Mouse (Mus musculus) myocyte (in vitro differentiated cells): Measurements from ENCODE around the gene Cacna1f. TPM values are rescaled to one million over a fixed set of nuclear protein-coding genes. Genes with fewer than 3 reads are reported as not detected.
A peak's percentile ranks its signal among the peaks of the same experiment; 100 is the strongest.

Experiments used
- H3K27me3 ChIP-seq: one replicate; pipeline ENCODE4 v1.6.1; 2011; ENCODE audit not compliant: control insufficient read depth, insufficient read depth, insufficient read length
- H3K36me3 ChIP-seq: one replicate; pipeline ENCODE4 v1.6.1; 2011; ENCODE audit not compliant: control insufficient read depth, insufficient read depth
- H3K4me2 ChIP-seq: one replicate; pipeline ENCODE4 v1.6.1; 2011; ENCODE audit warnings: low read depth, control low read depth
- H3K4me3 ChIP-seq: one replicate; pipeline ENCODE4 v1.5.1; 2011; ENCODE audit warnings: mild to moderate bottlenecking, control low read depth, moderate library complexity
- H3K79me2 ChIP-seq: one replicate; pipeline ENCODE4 v1.6.1; 2011; ENCODE audit not compliant: control insufficient read depth, insufficient read depth
- H3ac ChIP-seq: one replicate; pipeline ENCODE4 v1.6.1; 2011; ENCODE audit not compliant: control insufficient read depth, insufficient read length
- CEBPB ChIP-seq: IDR thresholded peaks from 2 replicates; pipeline ENCODE4 v1.6.1; 2011; ENCODE audit warnings: mild to moderate bottlenecking, moderate library complexity; ENCODE audit not compliant: poor library complexity, insufficient read depth, severe bottlenecking
- E2F4 ChIP-seq: IDR thresholded peaks from one replicate; pipeline ENCODE4 v1.6.1; 2011; ENCODE audit warnings: mild to moderate bottlenecking, control low read depth, moderate library complexity; ENCODE audit not compliant: insufficient read depth
- MAX ChIP-seq: IDR thresholded peaks from one replicate; pipeline ENCODE4 v1.6.1; 2011; ENCODE audit warnings: low read depth, mild to moderate bottlenecking, control low read depth
- MYOD1 ChIP-seq, 3 experiments: IDR thresholded peaks; one replicate each; pipeline ENCODE4 v1.6.1; 2011; ENCODE audit warnings: control low read depth in 2 of 3, low read depth in 2 of 3, mild to moderate bottlenecking in 2 of 3, moderate library complexity in 1 of 3; ENCODE audit not compliant: insufficient read length in 2 of 3, control insufficient read depth in 1 of 3
- MYOG ChIP-seq, 3 experiments: IDR thresholded peaks; one replicate each; pipeline ENCODE4 v1.6.1; 2011; ENCODE audit warnings: control low read depth in 2 of 3, low read depth in 2 of 3, mild to moderate bottlenecking in 2 of 3; ENCODE audit not compliant: insufficient read length in 2 of 3, control insufficient read depth in 1 of 3, insufficient read depth in 1 of 3
- POLR2A ChIP-seq: IDR thresholded peaks from one replicate; pipeline ENCODE4 v1.6.1; 2011; ENCODE audit warnings: low read depth, mild to moderate bottlenecking, control low read depth, moderate library complexity; ENCODE audit not compliant: insufficient read length
- POLR2AphosphoS2 ChIP-seq: IDR thresholded peaks from one replicate; pipeline ENCODE4 v1.6.1; 2011; ENCODE audit warnings: low read depth, control low read depth; ENCODE audit not compliant: insufficient read length
- REST ChIP-seq: IDR thresholded peaks from one replicate; pipeline ENCODE4 v1.6.1; 2011; ENCODE audit warnings: mild to moderate bottlenecking, control low read depth, moderate library complexity; ENCODE audit not compliant: insufficient read depth, insufficient read length
- SRF ChIP-seq: IDR thresholded peaks from one replicate; pipeline ENCODE4 v1.6.1; 2011; ENCODE audit warnings: low read depth; ENCODE audit not compliant: control insufficient read depth, insufficient read length
- TCF12 ChIP-seq: IDR thresholded peaks from one replicate; pipeline ENCODE4 v1.6.1; 2011; ENCODE audit warnings: mild to moderate bottlenecking, control low read depth; ENCODE audit not compliant: poor library complexity, insufficient read depth, severe bottlenecking
- TCF3 ChIP-seq: IDR thresholded peaks from one replicate; pipeline ENCODE4 v1.6.1; 2011; ENCODE audit warnings: low read depth, control low read depth; ENCODE audit not compliant: insufficient read length
- USF1 ChIP-seq: IDR thresholded peaks from one replicate; pipeline ENCODE4 v1.6.1; 2011; ENCODE audit warnings: low read depth, mild to moderate bottlenecking, control low read depth, moderate library complexity
- polyA plus RNA-seq: library from polyadenylated mRNA; unstranded; fragments of >200 nt; fragmentation: generic; extraction: Trizol; gene quantifications from one replicate; pipeline ENCODE4 v1.2.1, GENCODE M21; 2012; ENCODE audit warnings: missing spikeins

Cacna1f gene
- polyA plus RNA-seq, 1 experiment, result not detected

DNA sequence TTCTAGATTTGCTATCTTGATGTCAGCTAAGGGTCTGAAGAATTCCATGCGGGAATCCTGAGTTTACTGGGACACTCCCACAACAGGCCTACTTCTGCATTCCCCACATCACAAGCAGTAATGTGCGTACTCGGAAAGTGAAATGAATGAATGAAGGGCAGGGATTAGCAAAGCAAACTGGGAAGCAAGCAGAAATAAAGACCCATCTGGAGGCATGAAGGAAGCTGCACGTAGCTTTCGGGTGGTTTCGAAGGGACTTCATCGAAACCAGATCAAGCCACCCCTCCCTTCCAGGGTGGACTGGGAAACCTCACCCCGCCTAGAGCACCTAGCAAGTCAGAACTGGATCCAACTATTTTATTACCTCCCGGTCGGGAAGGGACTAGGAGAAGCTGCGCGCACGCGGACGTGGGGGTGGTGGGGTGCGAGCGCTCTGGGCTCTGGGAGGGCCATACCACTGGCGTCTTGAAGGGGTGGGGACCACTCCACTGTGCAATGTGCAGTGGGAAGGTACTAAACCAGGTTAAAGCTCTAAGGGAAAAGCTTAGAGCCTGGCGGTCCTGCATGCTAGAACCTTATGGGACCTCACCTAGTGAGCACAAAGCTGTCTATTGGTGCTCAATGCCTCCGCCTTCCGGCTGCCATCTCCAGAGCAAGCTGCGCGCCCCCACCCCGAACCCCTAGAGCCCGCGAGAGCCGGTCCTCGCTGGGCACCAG, 67.6 kb downstream of the Cacna1f start:
- no peak overlapping the region for H3ac ChIP-seq
- no peaks in the 10 kb centered on the region for H3K36me3 ChIP-seq
- peaks cover 14% of the 10 kb centered on the region for H3K79me2 ChIP-seq
- H3K27me3 ChIP-seq, result no peaks in the 10 kb centered on the region
- H3K4me3 ChIP-seq, result no peak overlapping the region
- no peak for TF ChIP-seq TCF12
- TF ChIP-seq CEBPB, result no peak
- TF ChIP-seq USF1, result no peak
- no peak for TF ChIP-seq SRF
- no peak for TF ChIP-seq MYOD1 (IDR thresholded peaks at IDR 0.05; ENCODE audit: control insufficient read depth in 1 of 3, insufficient read length in 2 of 3, low read depth in 2 of 3)
- TF ChIP-seq MAX, result no peak
- TF ChIP-seq TCF3, result no peak
- no peak for TF ChIP-seq E2F4
- H3K4me2 ChIP-seq, result peak overlapping the region; percentile 90

GRCm38 (mm10) chrX:7675001-7675380, 68.1 kb downstream of the Cacna1f start:
- H3K4me3 ChIP-seq, result no peak overlapping the region
- no peak overlapping the region for H3K4me2 ChIP-seq
- H3K36me3 ChIP-seq, result no peaks in the 10 kb centered on the region
- H3K79me2 ChIP-seq, result peaks cover 11% of the 10 kb centered on the region
- H3ac ChIP-seq, result no peak overlapping the region
- no peak for TF ChIP-seq MAX
- no peak for TF ChIP-seq TCF12
- TF ChIP-seq SRF, result no peak
- no peak for TF ChIP-seq E2F4
- TF ChIP-seq CEBPB, result no peak
- TF ChIP-seq POLR2A, result no peak
- TF ChIP-seq MYOD1 (IDR thresholded peaks at IDR 0.05; ENCODE audit: control insufficient read depth in 1 of 3, insufficient read length in 2 of 3, low read depth in 2 of 3), result no peak
- no peak for TF ChIP-seq MYOG (IDR thresholded peaks at IDR 0.05; ENCODE audit: control insufficient read depth in 1 of 3, insufficient read depth in 1 of 3, insufficient read length in 2 of 3, low read depth in 2 of 3)
- no peak for TF ChIP-seq TCF3
- no peak for TF ChIP-seq POLR2AphosphoS2
- no peak for TF ChIP-seq REST
- no peak for TF ChIP-seq USF1
- no peaks in the 10 kb centered on the region for H3K27me3 ChIP-seq

- H3K27me3 ChIP-seq, result no peaks in the 10 kb centered on the region
- H3K4me3 ChIP-seq, result peak overlapping the region; percentile 5
- H3K79me2 ChIP-seq, result no peaks in the 10 kb centered on the region
- no peak overlapping the region for H3ac ChIP-seq
- no peak overlapping the region for H3K4me2 ChIP-seq
- H3K36me3 ChIP-seq, result no peaks in the 10 kb centered on the region
- TF ChIP-seq MYOG (IDR thresholded peaks at IDR 0.05; ENCODE audit: control insufficient read depth in 1 of 3, insufficient read depth in 1 of 3, insufficient read length in 2 of 3, low read depth in 2 of 3) (no peak), USF1 (no peak), REST (no peak), MYOD1 (IDR thresholded peaks at IDR 0.05; ENCODE audit: control insufficient read depth in 1 of 3, insufficient read length in 2 of 3, low read depth in 2 of 3) (no peak), TCF3 (no peak), CEBPB (no peak), MAX (no peak), SRF (no peak)
These were observed 72.1 kb downstream of the Cacna1f start for GRCm38 (mm10) chrX:7678986-7679385.

- H3K79me2 ChIP-seq, result no peaks in the 10 kb centered on the region
- H3K36me3 ChIP-seq, result no peaks in the 10 kb centered on the region
- H3K4me3 ChIP-seq, result peak overlapping the region; percentile 5
- peak overlapping the region; percentile 78 for H3K4me2 ChIP-seq
- H3K27me3 ChIP-seq, result no peaks in the 10 kb centered on the region
- H3ac ChIP-seq, result no peak overlapping the region
- no peak for TF ChIP-seq TCF12
- TF ChIP-seq POLR2AphosphoS2, result peak; percentile 57
These were observed 72.6 kb downstream of the Cacna1f start for GRCm38 (mm10) chrX:7679405-7680056.

DNA sequence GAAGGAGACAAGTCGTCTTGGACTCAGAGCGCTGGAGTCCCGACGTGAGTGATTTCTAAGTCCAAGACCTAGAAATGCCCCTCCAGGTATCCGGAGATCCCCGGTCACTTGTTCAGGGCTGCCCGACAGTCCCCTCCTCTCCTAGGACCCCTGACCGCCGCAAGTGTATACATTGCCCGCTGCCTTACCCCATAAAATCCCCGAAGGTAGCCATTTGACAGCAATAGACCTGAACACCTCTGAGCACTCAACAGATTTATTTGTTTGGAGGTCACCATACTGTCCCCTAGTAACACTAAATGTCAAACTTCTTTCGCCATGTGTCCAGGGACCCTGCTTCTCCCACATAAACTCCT, 73.2 kb downstream of the Cacna1f start:
- no peaks in the 10 kb centered on the region for H3K36me3 ChIP-seq
- H3K4me2 ChIP-seq, result peak overlapping the region; percentile 78
- TF ChIP-seq REST (no peak), POLR2A (no peak), MYOD1 (IDR thresholded peaks at IDR 0.05; ENCODE audit: control insufficient read depth in 1 of 3, insufficient read length in 2 of 3, low read depth in 2 of 3) (no peak), CEBPB (no peak), MAX (no peak), TCF12 (no peak), TCF3 (no peak), MYOG (IDR thresholded peaks at IDR 0.05; ENCODE audit: control insufficient read depth in 1 of 3, insufficient read depth in 1 of 3, insufficient read length in 2 of 3, low read depth in 2 of 3) (no peak), E2F4 (no peak), USF1 (no peak), POLR2AphosphoS2 (no peak), SRF (no peak)
- H3K4me3 ChIP-seq, result peak overlapping the region; percentile 5
- no peaks in the 10 kb centered on the region for H3K79me2 ChIP-seq
- H3K27me3 ChIP-seq, result no peaks in the 10 kb centered on the region
- no peak overlapping the region for H3ac ChIP-seq
